Mouse (Mus musculus) embryonic facial prominence, embryonic 12.5 days (tissue): ENCODE data around the gene Rai14. TPM values are rescaled to one million over a fixed set of nuclear protein-coding genes. Genes with fewer than 3 reads are reported as not detected.

Experiments
- ATAC-seq: fragments of 200-750 bp; cut with Nextera tagmentation; 2 replicates; pipeline ENCODE4 v1.8.0; 2017; ENCODE audit not compliant: insufficient number of reproducible peaks, insufficient read depth, low FRiP score, low TSS enrichment
- H3K27ac ChIP-seq: fragments of 300-500 bp; sonication (generic); 2 replicates; pipeline ENCODE4 v1.5.1; 2016; ENCODE audit warnings: mild to moderate bottlenecking
- H3K27me3 ChIP-seq: fragments of 300-500 bp; sonication (generic); 2 replicates; pipeline ENCODE4 v1.6.1; 2016; ENCODE audit warnings: mild to moderate bottlenecking, moderate library complexity
- H3K36me3 ChIP-seq: fragments of 300-500 bp; sonication (generic); 2 replicates; pipeline ENCODE4 v1.6.1; 2016; ENCODE audit warnings: mild to moderate bottlenecking
- H3K4me1 ChIP-seq: fragments of 300-500 bp; sonication (generic); 2 replicates; pipeline ENCODE4 v1.6.1; 2016
- H3K4me2 ChIP-seq: fragments of 300-500 bp; sonication (generic); replicated peaks from 2 replicates; pipeline ENCODE4 v1.6.1; 2016; ENCODE audit warnings: mild to moderate bottlenecking, moderate library complexity
- H3K4me3 ChIP-seq: fragments of 300-500 bp; sonication (generic); 2 replicates; pipeline ENCODE4 v1.5.1; 2016; ENCODE audit warnings: mild to moderate bottlenecking
- H3K9ac ChIP-seq: fragments of 300-500 bp; sonication (generic); 2 replicates; pipeline ENCODE4 v1.6.1; 2016; ENCODE audit warnings: mild to moderate bottlenecking, moderate library complexity
- H3K9me3 ChIP-seq: fragments of 300-500 bp; sonication (generic); 2 replicates; pipeline ENCODE4 v1.6.1; 2016; ENCODE audit warnings: mild to moderate bottlenecking, moderate library complexity
- WGBS: fragments of 180-500 bp; shearing (Covaris S2); methylation state at CpG from one replicate; pipeline ENCODE4 v1.1.7; 2016; 5-methylcytosine and 5-hydroxymethylcytosine counted together
- polyA plus RNA-seq: library from polyadenylated mRNA; unstranded; fragments of >200 nt; fragmentation: Nextera tagmentation; extraction: Ambion mirVana; gene quantifications from 2 replicates; pipeline ENCODE4 v1.2.1, GENCODE M21; 2016

Rai14 gene
- polyA plus RNA-seq, 1 experiment from 2014 or later = 85.6 TPM

GRCm38 (mm10) chr15:10632581-10632980, 81.8 kb downstream of the Rai14 start:
- Histone ChIP-seq H3K27ac (no peak overlapping the region), H3K4me1 (peaks cover 62% of the 10 kb centered on the region), H3K9me3 (no peaks in the 10 kb centered on the region), H3K9ac (no peak overlapping the region), H3K27me3 (no peaks in the 10 kb centered on the region), H3K4me3 (no peak overlapping the region), H3K36me3 (peaks cover 10% of the 10 kb centered on the region), H3K4me2 (no peak overlapping the region)
- 71% methylated on average over 9 of the region's 9 CpGs for WGBS
- ATAC-seq = no peak

DNA sequence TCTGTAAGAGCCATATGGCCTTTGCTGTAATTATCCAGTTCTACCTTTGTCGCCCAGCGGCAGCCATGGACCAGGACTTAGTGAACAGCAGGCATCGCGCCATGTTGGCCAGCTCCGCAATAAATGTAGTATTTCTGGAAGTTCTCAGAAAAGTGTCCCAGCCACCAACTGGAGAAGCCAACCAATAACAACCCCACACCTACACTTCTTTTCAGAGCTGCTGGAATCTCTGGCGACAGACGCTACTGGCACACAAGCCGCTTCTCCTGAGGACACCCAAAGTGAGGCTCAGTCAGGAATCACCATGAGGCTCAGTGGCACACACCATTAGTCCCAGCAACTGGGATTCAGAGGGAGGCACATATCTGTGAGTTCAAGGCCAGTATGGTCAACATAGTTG, 82.4 kb downstream of the Rai14 start:
- H3K27me3 ChIP-seq = no peaks in the 10 kb centered on the region

GRCm38 (mm10) chr15:10631541-10631940, 82.9 kb downstream of the Rai14 start:
- Histone ChIP-seq H3K9ac (no peak overlapping the region), H3K27ac (no peak overlapping the region), H3K4me1 (peaks cover 63% of the 10 kb centered on the region), H3K36me3 (peaks cover 10% of the 10 kb centered on the region), H3K4me3 (no peak overlapping the region), H3K4me2 (no peak overlapping the region), H3K27me3 (no peaks in the 10 kb centered on the region), H3K9me3 (no peaks in the 10 kb centered on the region)
- ATAC-seq = no peak
- WGBS = 92% methylated on average over 5 of the region's 5 CpGs

More for the DNA sequence above, 82.4 kb downstream of the Rai14 start:
- Histone ChIP-seq H3K4me3 (no peak overlapping the region), H3K9ac (no peak overlapping the region), H3K27ac (no peak overlapping the region), H3K9me3 (no peaks in the 10 kb centered on the region), H3K4me1 (peaks cover 62% of the 10 kb centered on the region), H3K36me3 (peaks cover 10% of the 10 kb centered on the region), H3K4me2 (no peak overlapping the region)
- 97% methylated on average over 8 of the region's 8 CpGs for WGBS
- no peak for ATAC-seq

DNA sequence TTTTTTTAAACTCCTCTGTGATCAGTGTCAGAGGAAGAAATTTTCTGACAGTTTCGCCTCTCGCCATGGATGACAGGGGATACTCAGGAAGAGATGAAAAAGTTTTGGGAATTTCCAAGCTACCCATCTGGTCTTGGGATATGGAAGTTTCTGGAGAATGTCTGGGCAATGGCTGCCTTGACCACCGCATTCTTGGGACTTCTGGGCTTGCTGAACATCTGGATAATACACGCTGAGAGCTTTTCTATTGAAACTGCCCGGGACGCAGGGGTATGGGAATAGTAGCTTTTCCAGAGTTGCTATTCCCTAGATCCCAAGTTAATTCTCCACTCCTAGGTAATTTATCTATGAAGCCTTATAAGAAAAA, 85.5 kb downstream of the Rai14 start:
- H3K27me3 ChIP-seq = no peaks in the 10 kb centered on the region
- no peak overlapping the region for H3K9ac ChIP-seq
- no peaks in the 10 kb centered on the region for H3K9me3 ChIP-seq
- peak overlapping the region; percentile 94 for H3K27ac ChIP-seq
- H3K36me3 ChIP-seq = peaks cover 10% of the 10 kb centered on the region
- WGBS = 22% methylated on average over 6 of the region's 6 CpGs
- peak overlapping the region; percentile 26; the same call in 1 of the 2 replicates for H3K4me2 ChIP-seq
- H3K4me3 ChIP-seq = no peak overlapping the region
- peaks cover 59% of the 10 kb centered on the region for H3K4me1 ChIP-seq
- ATAC-seq = no peak

- no peaks in the 10 kb centered on the region for H3K9me3 ChIP-seq
- H3K4me1 ChIP-seq = peaks cover 57% of the 10 kb centered on the region
- H3K27me3 ChIP-seq = no peaks in the 10 kb centered on the region
- peak overlapping the region; percentile 94 for H3K27ac ChIP-seq
- H3K4me2 ChIP-seq = peak overlapping the region; percentile 19
- no peak overlapping the region for H3K9ac ChIP-seq
- H3K4me3 ChIP-seq = no peak overlapping the region
- peaks cover 10% of the 10 kb centered on the region for H3K36me3 ChIP-seq
- peak; percentile 74 for ATAC-seq
- 20% methylated on average over 16 of the region's 16 CpGs for WGBS
Observed at GRCm38 (mm10) chr15:10628131-10628979, 86.1 kb downstream of the Rai14 start.

DNA sequence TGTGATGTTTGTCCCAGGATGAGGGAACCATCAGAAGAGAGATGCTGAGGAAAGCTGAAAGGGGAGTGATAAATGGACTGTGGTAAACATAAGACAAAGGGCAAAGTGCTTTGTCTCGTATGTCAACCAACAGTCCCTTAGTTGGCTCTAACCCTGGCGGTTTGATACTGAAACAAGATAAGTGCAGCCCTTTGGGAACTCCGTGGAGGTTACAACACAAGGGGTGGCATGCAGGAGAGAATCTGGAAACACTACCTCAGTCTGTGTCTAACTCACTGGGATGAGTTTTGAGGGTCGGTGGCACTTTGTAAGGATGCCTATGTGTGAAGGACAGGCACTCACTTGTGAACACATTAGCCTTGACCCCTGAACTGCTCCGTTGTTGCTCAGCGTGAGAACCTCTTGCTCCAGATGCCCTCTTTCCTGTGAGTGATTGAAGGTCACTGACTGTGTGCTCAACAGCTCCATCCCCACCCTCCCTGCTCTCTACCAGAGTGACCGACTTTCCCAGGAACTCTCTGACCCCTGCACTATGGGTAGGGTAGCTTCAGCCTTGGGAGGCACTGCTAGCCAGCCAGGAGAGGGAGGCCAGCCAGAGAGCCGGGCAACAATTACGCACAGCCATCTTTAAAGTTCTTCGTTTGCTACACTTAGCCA, 90.7 kb downstream of the Rai14 start:
- Histone ChIP-seq H3K27ac (0 out of 2 replicates have a peak overlapping the region, but pooled peaks have one; percentile 9), H3K9ac (no peak overlapping the region), H3K36me3 (peaks cover 9% of the 10 kb centered on the region), H3K4me2 (no peak overlapping the region), H3K9me3 (peaks cover 2% of the 10 kb centered on the region; the same call in 1 of the 2 replicates), H3K4me3 (no peak overlapping the region), H3K4me1 (peaks cover 44% of the 10 kb centered on the region), H3K27me3 (no peaks in the 10 kb centered on the region)
- 40% methylated on average over 10 of the region's 10 CpGs for WGBS
- ATAC-seq = no peak

GRCm38 (mm10) chr15:10621194-10621593, 93.2 kb downstream of the Rai14 start:
- no peak for ATAC-seq
- H3K27me3 ChIP-seq = no peaks in the 10 kb centered on the region
- 81% methylated on average over 8 of the region's 8 CpGs for WGBS
- H3K4me2 ChIP-seq = no peak overlapping the region
- peaks cover 7% of the 10 kb centered on the region; the same call in 1 of the 2 replicates for H3K9me3 ChIP-seq
- no peak overlapping the region for H3K9ac ChIP-seq
- no peak overlapping the region for H3K4me3 ChIP-seq
- H3K36me3 ChIP-seq = peaks cover 13% of the 10 kb centered on the region
- H3K27ac ChIP-seq = peak overlapping the region; percentile 59; the same call in 1 of the 2 replicates
- H3K4me1 ChIP-seq = peaks cover 24% of the 10 kb centered on the region

DNA sequence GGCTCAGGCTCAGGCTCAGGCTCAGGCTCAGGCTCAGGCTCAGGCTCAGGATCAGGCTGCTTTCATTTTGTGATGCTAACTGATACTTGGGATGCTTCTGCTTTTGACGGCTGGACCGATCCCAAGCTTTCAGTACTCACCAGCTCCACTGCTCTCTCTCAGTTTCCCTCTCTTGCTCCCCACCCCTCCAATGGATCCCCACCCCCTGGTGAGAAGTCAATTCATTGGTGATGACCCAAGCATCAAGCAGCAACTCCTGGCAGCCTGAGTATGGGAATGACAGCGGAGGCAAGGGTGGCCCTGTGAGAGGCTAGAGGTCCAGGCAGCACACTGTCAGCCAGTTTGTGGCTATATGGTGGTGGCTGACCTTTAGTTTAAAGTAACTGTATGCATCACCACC, 94.7 kb downstream of the Rai14 start:
- no peak overlapping the region for H3K27ac ChIP-seq
- 98% methylated on average over 3 of the region's 3 CpGs for WGBS
- no peak for ATAC-seq

GRCm38 (mm10) chr15:10618276-10618675, 96.1 kb downstream of the Rai14 start:
- no peak overlapping the region for H3K4me3 ChIP-seq
- ATAC-seq = no peak
- H3K9me3 ChIP-seq = peaks cover 7% of the 10 kb centered on the region; the same call in 1 of the 2 replicates
- H3K4me2 ChIP-seq = no peak overlapping the region
- WGBS = 89% methylated on average over 2 of the region's 2 CpGs
- H3K27ac ChIP-seq = no peak overlapping the region
- peaks cover 16% of the 10 kb centered on the region for H3K4me1 ChIP-seq
- no peak overlapping the region for H3K9ac ChIP-seq
- no peaks in the 10 kb centered on the region for H3K27me3 ChIP-seq
- H3K36me3 ChIP-seq = peaks cover 13% of the 10 kb centered on the region

More for the DNA sequence above, 94.7 kb downstream of the Rai14 start:
- Histone ChIP-seq H3K4me1 (peaks cover 22% of the 10 kb centered on the region), H3K4me3 (no peak overlapping the region), H3K36me3 (peaks cover 13% of the 10 kb centered on the region), H3K27me3 (no peaks in the 10 kb centered on the region), H3K9me3 (peaks cover 7% of the 10 kb centered on the region; the same call in 1 of the 2 replicates), H3K9ac (no peak overlapping the region), H3K4me2 (no peak overlapping the region)

DNA sequence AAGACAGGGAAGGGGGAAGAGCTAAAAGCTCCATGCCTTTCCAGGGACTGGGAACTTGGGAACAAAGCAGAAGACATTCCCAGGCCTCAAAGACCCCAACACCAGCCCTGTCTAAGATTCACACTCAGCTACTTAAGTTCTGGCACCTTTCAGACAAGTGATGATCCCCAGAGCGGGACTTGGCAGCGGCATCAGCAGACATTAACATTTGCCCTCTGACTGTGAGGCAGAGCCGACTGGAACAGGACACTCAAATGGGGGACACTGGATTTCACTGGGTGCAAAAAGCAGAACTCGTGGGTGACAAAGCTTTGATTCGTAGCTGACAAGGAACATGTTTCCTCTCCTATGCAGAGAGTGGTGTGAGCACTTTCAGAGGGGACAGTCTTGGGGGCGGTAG, 98.4 kb downstream of the Rai14 start:
- peaks cover 16% of the 10 kb centered on the region for H3K4me1 ChIP-seq
- 83% methylated on average over 6 of the region's 6 CpGs for WGBS
- no peaks in the 10 kb centered on the region for H3K27me3 ChIP-seq
- peaks cover 13% of the 10 kb centered on the region for H3K36me3 ChIP-seq
- no peak for ATAC-seq
- peaks cover 7% of the 10 kb centered on the region; the same call in 1 of the 2 replicates for H3K9me3 ChIP-seq
- no peak overlapping the region for H3K9ac ChIP-seq
- H3K4me3 ChIP-seq = no peak overlapping the region
- H3K27ac ChIP-seq = peak overlapping the region; percentile 47; the same call in 1 of the 2 replicates
- H3K4me2 ChIP-seq = no peak overlapping the region

DNA sequence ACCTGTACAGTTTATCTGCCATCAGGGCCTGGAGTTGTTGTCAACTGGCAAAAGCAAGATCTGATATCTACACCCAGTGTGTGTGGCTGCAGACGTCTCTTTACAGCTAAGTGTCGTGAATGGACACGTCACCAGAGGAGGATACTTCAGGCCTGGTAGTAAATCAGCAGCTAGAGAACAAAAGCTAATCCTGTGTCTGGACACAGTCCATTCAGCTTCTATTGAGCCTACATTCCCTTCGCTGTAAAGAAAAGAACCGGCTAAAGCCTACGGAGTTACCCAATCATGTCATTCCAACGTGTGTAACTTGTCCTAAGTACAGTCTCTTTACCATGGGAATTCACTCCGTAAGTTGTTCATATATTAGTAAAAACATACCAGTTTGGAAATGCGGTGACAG, 103.4 kb downstream of the Rai14 start:
- Histone ChIP-seq H3K4me2 (no peak overlapping the region), H3K9ac (no peak overlapping the region), H3K4me3 (no peak overlapping the region), H3K36me3 (peaks cover 10% of the 10 kb centered on the region), H3K9me3 (no peaks in the 10 kb centered on the region), H3K27ac (no peak overlapping the region), H3K4me1 (peaks cover 8% of the 10 kb centered on the region), H3K27me3 (no peaks in the 10 kb centered on the region)
- 89% methylated on average over 9 of the region's 9 CpGs for WGBS
- ATAC-seq = no peak

GRCm38 (mm10) chr15:10609107-10609506, 105.3 kb downstream of the Rai14 start:
- 99% methylated on average over 4 of the region's 4 CpGs for WGBS
- peaks cover 29% of the 10 kb centered on the region for H3K36me3 ChIP-seq

More at GRCm38 (mm10) chr15:10609107-10609506, 105.3 kb downstream of the Rai14 start:
- no peak for ATAC-seq
- Histone ChIP-seq H3K27ac (no peak overlapping the region), H3K4me2 (no peak overlapping the region), H3K4me1 (no peaks in the 10 kb centered on the region), H3K9ac (no peak overlapping the region), H3K9me3 (peaks cover 2% of the 10 kb centered on the region; the same call in 1 of the 2 replicates), H3K4me3 (no peak overlapping the region), H3K27me3 (no peaks in the 10 kb centered on the region)
